Mouse (Mus musculus) duodenum, adult 2 months (tissue): ENCODE measurements around the gene Ccdc153. TPM values are rescaled to one million over a fixed set of nuclear protein-coding genes. Genes with fewer than 3 reads are reported as not detected.

Experiments
- polyA plus RNA-seq: library from polyadenylated mRNA; depleted of rRNA; stranded (reverse); fragments of >200 nt; gene quantifications from 2 replicates; pipeline ENCODE4 v1.2.3, GENCODE M21; 2012; ENCODE audit warnings: low replicate concordance; rRNA removed

Gene Ccdc153
- polyA plus RNA-seq = not detected in 2 replicates

GRCm38 (mm10) chr9:44240399-44240798 is at the start of gene Ccdc153:
TSS of gene Ccdc153 (plus strand) at chr9:44240676.

GRCm38 (mm10) chr9:44233802-44234478 is 6.5 kb upstream of the Ccdc153 start, which contains the start of gene Cbl:
TSS of gene Cbl (minus strand) at chr9:44234049.

GRCm38 (mm10) chr9:44251314-44251713 is 10.8 kb downstream of the Ccdc153 start, which contains the start of gene Pdzd3:
TSS of gene Pdzd3 (minus strand) at chr9:44251471.

GRCm38 (mm10) chr9:44268432-44268831 is 28.0 kb downstream of the Ccdc153 start, which contains the start of gene Nlrx1:
TSS of gene Nlrx1 (minus strand) at chr9:44268599.

GRCm38 (mm10) chr9:44288076-44288958 is 47.8 kb downstream of the Ccdc153 start, which contains the start of gene Abcg4:
TSS of gene Abcg4 (minus strand) at chr9:44288615.

Other genes with a start within 250 kb of the Ccdc153 start
- gene Thy1, start 197.3 kb upstream of the Ccdc153 start, polyA plus RNA-seq = 24.0 and 29.4 TPM in 2 replicates
- 16.5 and 29.3 TPM in 2 replicates for gene Usp2, start 173.7 kb upstream of the Ccdc153 start, polyA plus RNA-seq
- 0.11 TPM in 1 of 2 replicates, not detected in the other for gene Mfrp, start 138.9 kb upstream of the Ccdc153 start, polyA plus RNA-seq
- gene C1qtnf5, start 133.4 kb upstream of the Ccdc153 start, polyA plus RNA-seq = 7.9 and 14.6 TPM in 2 replicates
- 0.36 TPM in 1 of 2 replicates, not detected in the other for gene Gm49380, start 127.2 kb upstream of the Ccdc153 start, polyA plus RNA-seq
- 30.5 and 37.1 TPM in 2 replicates for gene Rnf26, start 127.2 kb upstream of the Ccdc153 start, polyA plus RNA-seq
- gene Mcam, start 106.2 kb upstream of the Ccdc153 start, polyA plus RNA-seq = 13.6 and 29.9 TPM in 2 replicates
- gene Cbl, start 6.6 kb upstream of the Ccdc153 start, polyA plus RNA-seq = 3.6 and 3.9 TPM in 2 replicates
- 10.0 and 25.1 TPM in 2 replicates for gene Pdzd3, start 10.8 kb downstream of the Ccdc153 start, polyA plus RNA-seq
- gene Nlrx1, start 27.9 kb downstream of the Ccdc153 start, polyA plus RNA-seq = 4.2 and 5.8 TPM in 2 replicates
- gene Abcg4, start 47.9 kb downstream of the Ccdc153 start, polyA plus RNA-seq = 1.6 and 1.7 TPM in 2 replicates
- gene Hinfp, start 65.0 kb downstream of the Ccdc153 start, polyA plus RNA-seq = 14.2 and 16.9 TPM in 2 replicates
- 158 and 249 TPM in 2 replicates for gene C2cd2l, start 79.6 kb downstream of the Ccdc153 start, polyA plus RNA-seq
- gene Dpagt1, start 85.3 kb downstream of the Ccdc153 start, polyA plus RNA-seq = 40.0 and 42.8 TPM in 2 replicates
- 134 and 260 TPM in 2 replicates for gene H2afx, start 94.0 kb downstream of the Ccdc153 start, polyA plus RNA-seq
- gene Hmbs, start 103.6 kb downstream of the Ccdc153 start, polyA plus RNA-seq = 35.1 and 44.5 TPM in 2 replicates
- 13.9 and 17.1 TPM in 2 replicates for gene Vps11, start 121.0 kb downstream of the Ccdc153 start, polyA plus RNA-seq
- 42.8 and 52.8 TPM in 2 replicates for gene Hyou1, start 138.8 kb downstream of the Ccdc153 start, polyA plus RNA-seq
- gene Slc37a4, start 156.2 kb downstream of the Ccdc153 start, polyA plus RNA-seq = 40.0 and 85.7 TPM in 2 replicates
- gene Rps25, start 166.5 kb downstream of the Ccdc153 start, polyA plus RNA-seq = 30.8 and 41.9 TPM in 2 replicates
- 25.1 and 36.3 TPM in 2 replicates for gene Trappc4, start 166.9 kb downstream of the Ccdc153 start, polyA plus RNA-seq
- gene Ccdc84, start 177.9 kb downstream of the Ccdc153 start, polyA plus RNA-seq = 15.0 and 16.9 TPM in 2 replicates
- gene Foxr1, start 200.5 kb downstream of the Ccdc153 start, polyA plus RNA-seq = not detected in 2 replicates
- gene Upk2, start 214.3 kb downstream of the Ccdc153 start, polyA plus RNA-seq = 0.22 and 0.28 TPM in 2 replicates
- 29.3 and 33.5 TPM in 2 replicates for gene Bcl9l, start 242.1 kb downstream of the Ccdc153 start, polyA plus RNA-seq